In the genomic region with DNA sequence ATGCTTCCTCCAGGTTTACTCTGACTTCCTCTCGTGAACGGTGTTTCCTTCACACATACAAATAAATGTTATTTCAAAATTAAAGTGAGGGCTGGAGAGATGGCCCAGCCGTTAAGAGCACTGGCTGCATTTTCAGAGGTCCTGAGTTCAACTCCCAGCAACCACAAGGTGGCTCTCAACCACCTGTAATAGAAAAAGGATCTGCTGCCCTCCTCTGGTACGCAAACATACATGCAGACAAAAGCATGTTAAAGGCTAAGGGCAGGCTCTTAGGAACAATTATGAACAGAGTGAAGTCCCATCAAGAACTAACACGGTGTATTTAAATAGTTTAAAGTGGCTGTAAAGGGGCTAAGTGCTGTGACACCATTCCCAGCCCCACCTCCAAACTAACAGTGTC, we compare ENCODE assay signal across 8 mouse cellular contexts. TPM values are rescaled to one million over a fixed set of nuclear protein-coding genes. Genes with fewer than 3 reads are reported as not detected.
DNase-seq lines count a peak whose midpoint lies in the region; ATAC-seq lines count a peak whose summit lies in the region.

No protein-coding gene starts in this region.

- ATAC-seq in intestine, embryonic 15.5 days = peak; percentile 61

- 45% methylated on average over 5 of the region's 5 CpGs for WGBS in intestine, embryonic 15.5 days

- no peaks in the 10 kb centered on the region for H3K9me3 ChIP-seq in intestine, embryonic 15.5 days

- no peak overlapping the region for H3K4me3 ChIP-seq in intestine, embryonic 15.5 days (replicated peaks)

- H3K9ac ChIP-seq in intestine, embryonic 15.5 days = no peak overlapping the region

- H3K36me3 ChIP-seq in intestine, embryonic 15.5 days = peaks cover 24% of the 10 kb centered on the region; the same call in 1 of the 2 replicates

- H3K27ac ChIP-seq in intestine, embryonic 15.5 days = no peak overlapping the region

- no peak overlapping the region for H3K4me2 ChIP-seq in intestine, embryonic 15.5 days (replicated peaks)

- H3K4me1 ChIP-seq in intestine, embryonic 15.5 days (replicated peaks) = no peaks in the 10 kb centered on the region

- DNase-seq in gastrocnemius, adult 18-20 months (ENCODE audit: low spot score) = peak; percentile 22
- no peak for DNase-seq in gastrocnemius, postnatal 10 days
- peak; percentile 80 for DNase-seq in 416B (ENCODE audit: low read depth)
- DNase-seq in T-cell, adult 2 months (ENCODE audit: low spot score) = peak; percentile 69
- DNase-seq in lung, postnatal 14 days = peak; percentile 62
- peak; percentile 66 for DNase-seq in thymus, postnatal 4 days
- DNase-seq in gastrocnemius, adult 8-10 months (ENCODE audit: low spot score in 2 of 2) = no peak

- no peaks in the 10 kb centered on the region for H3K27me3 ChIP-seq in intestine, embryonic 15.5 days (replicated peaks)

RNA-seq across cellular contexts. Expression of gene Coq2, which starts 11.1 kb away (rescaled TPM):
- 10 to 100 TPM; 73.6 to 77.4 TPM for total RNA-seq in gastrocnemius, adult 18-20 months (2021)
- 10 to 100 TPM; 41.1 to 45.0 TPM for total RNA-seq in gastrocnemius, postnatal 10 days (2021)
- 67.6 and 70.5 TPM in 2 replicates for polyA plus RNA-seq in intestine, embryonic 15.5 days (2015; fragmentation: Nextera tagmentation; extraction: Ambion mirVana)
- total RNA-seq in gastrocnemius, adult 8-10 months (2022) = 10 to 100 TPM; 82.2 to 86.2 (median 83.6) TPM

RNA-seq across cellular contexts. Expression of gene Hpse, which starts 55.7 kb away (rescaled TPM):
- total RNA-seq in gastrocnemius, adult 18-20 months (2021) = under 1 TPM; 0.39 to 0.57 TPM
- 1 to 10 TPM; 1.2 to 1.5 TPM for total RNA-seq in gastrocnemius, postnatal 10 days (2021)
- 3.6 and 3.9 TPM in 2 replicates for polyA plus RNA-seq in intestine, embryonic 15.5 days (2015; fragmentation: Nextera tagmentation; extraction: Ambion mirVana)
- total RNA-seq in gastrocnemius, adult 8-10 months (2022) = under 1 TPM; 0.15 to 0.51 (median 0.35) TPM

Comparison
In these comparisons a context has a peak if more than half of its experiments do, and no peak if none do; other contexts are left out.
1. DNase-seq: peak in gastrocnemius, adult 18-20 months (single experiment), 416B (single experiment), T-cell, adult 2 months (single experiment), lung, postnatal 14 days (single experiment) and thymus, postnatal 4 days (single experiment); none in gastrocnemius, postnatal 10 days (single experiment) and gastrocnemius, adult 8-10 months (0 of 2).